Mouse (Mus musculus) cerebellum, postnatal 10 days (tissue): Measurements from ENCODE around the gene Ola1.
A peak's percentile ranks its signal among the peaks of the same experiment; 100 is the strongest.

Experiments
- DNase-seq, 2 experiments: peaks; one replicate each; pipeline ENCODE4 v3.0.0; 2021; ENCODE audit warnings: mixed read lengths in 2 of 2

Gene Ola1

DNA sequence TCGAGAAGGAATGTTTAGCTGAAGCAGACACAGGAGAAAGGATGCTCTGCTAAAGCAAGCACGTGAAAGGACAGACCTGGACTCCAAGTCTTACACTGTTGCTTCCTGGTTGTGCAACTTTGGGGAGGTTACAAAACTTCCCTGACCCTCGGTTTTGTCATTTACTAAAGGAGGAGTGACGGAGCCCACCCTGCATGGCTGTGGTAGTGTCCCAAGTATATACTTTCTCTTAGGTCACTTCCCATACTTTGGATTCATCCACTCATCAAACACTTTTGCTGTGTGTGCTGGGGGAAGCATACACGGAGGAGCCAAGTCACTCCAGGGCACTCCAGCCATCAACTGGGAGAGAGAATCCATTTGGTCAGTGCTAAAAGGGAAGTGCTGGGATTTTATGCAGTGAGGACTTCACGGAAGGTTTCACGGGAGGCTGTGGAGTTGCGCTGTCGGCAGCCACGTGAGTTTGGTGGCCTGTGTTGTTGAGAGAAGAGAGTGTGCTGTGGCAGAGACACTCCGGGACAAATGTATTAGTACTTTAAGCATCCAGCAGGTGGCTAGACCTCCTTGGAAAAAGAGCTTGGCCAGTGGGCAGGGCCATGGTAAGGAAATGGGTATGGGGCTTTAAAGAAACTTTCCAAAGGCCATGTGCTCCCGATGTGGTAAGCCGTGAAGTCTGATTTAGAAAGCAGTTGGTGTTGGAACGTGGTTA is 154.7 kb downstream of the Ola1 start:
- no peak for DNase-seq

GRCm38 (mm10) chr2:73060259-73060585 is 158.5 kb downstream of the Ola1 start:
- DNase-seq = no peak

DNA sequence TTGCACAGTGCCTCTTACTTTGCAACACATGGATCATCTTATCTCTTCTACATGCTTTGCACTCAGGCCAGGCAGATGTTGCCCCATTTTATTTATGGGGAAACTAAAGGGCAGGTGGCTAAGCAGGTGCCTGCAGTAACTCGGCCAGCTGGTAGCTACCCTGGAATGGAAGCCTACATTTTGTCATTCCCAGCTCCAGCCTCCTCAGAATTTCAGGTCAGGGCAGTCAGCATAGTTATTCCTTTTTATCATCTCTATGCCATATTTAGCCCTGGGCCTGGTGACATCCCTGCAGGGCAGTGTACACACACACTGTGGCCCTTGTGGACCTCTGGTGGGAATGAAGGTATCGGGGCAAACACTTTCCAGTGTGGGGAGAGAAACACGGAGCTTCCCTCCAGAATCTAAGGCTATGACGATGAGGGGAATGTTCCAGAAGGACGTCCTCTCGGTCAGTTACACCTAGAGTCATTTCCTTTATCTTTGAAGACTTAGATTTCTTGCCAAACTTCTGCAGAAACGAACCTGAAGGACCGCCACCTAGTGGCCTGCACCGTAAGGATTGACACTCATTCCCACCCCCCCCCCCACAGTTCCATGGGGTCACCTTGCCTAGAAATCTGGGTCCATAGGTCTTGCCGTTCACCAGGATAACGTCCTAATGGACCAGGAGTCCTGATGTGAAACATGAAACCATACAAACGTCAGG is 159.0 kb downstream of the Ola1 start:
- peak; percentile 64 to 66 for DNase-seq

GRCm38 (mm10) chr2:73058344-73058743 is 160.4 kb downstream of the Ola1 start:
- DNase-seq = no peak

DNA sequence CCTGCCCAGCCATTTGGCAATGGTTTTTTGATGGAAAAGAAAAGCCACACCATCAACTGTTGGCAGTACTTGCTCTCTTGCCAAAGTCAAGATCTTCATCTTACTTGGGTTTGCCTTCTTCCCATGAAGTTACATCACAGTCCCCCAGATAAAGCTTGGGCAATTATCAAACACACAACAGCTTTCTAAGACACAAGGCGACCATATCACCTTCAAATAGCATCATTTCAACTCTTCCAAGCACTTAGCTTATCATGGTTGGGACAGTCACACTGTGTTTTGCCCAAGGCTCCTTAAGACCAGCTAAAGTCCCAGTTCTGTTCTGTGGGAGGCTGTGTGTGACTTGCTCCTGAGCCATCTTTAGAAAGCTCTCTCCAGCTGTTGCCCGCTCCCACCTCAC is 161.1 kb downstream of the Ola1 start:
- DNase-seq = no peak

DNA sequence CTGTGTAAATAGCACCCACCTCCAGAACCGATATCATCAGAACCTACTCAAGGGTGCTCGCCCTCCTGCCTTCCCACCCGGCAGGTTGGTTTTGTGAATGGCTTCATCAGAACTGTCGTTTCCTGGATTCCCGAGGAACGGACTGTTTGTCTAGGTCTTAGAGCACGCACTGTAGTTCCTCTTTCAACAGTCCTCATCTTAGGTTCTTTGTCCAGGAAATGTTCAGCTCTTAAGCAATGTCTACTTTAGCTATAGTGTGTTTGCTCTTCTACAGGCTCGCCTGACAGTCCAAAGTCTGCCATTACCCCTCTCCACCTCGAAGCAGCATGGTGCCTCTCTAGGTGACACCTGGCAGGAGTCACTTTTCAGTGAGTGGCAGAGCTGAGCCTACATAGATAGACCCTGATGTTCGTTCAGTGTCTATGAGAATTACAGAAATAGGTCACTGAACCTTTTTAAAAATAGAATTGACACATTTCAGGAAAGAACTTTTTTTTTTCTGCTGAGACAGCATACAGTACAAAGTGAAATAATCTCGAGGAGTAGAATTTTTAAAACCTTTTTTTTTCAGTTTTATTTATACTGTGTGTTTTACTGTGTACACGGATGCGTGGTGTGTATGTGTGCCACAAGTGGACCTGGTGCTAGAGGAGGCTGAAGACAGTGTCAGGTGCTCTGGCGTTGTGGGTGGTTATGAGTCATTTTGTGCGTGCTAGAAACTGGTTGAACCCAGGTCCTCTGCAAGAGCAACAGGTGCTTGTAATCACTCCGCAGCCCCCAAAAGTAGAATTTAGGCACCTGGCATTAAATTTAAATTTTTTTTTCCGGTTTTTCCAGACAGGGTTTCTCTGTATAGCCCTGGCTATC is 162.4 kb downstream of the Ola1 start:
- DNase-seq = no peak

DNA sequence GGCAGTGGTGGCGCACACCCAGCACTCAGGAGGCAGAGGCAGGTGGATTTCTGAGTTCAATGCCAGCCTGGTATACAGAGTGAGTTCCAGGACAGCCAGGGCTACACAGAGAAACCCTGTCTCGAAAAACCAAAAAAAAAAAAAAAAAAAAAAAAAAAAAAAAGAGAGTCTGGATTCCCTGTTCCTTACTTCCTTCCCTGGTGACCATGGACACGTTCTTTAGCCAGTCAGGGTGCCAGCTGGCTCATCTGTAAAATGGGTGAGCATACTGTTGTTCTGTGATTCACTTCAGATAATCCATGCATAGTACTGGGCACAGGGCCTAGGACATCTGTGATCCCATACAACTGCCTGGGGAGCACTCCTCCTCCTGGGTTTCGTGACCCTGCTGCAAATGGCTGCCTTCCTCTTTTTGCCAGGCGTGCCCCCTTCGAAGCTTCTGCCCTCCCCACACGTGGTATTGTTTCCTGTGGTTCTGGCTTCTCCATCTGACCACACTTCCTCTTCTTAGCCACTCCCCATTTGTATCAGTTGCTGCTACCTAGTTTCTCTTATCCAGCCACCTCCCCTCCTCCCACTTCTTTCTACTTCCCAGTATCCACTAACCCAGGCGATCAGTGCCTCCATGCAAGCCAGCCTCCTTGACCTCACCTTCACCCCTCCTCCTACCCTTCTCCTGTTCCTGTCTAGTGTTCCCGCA is 164.8 kb downstream of the Ola1 start:
- no peak for DNase-seq

DNA sequence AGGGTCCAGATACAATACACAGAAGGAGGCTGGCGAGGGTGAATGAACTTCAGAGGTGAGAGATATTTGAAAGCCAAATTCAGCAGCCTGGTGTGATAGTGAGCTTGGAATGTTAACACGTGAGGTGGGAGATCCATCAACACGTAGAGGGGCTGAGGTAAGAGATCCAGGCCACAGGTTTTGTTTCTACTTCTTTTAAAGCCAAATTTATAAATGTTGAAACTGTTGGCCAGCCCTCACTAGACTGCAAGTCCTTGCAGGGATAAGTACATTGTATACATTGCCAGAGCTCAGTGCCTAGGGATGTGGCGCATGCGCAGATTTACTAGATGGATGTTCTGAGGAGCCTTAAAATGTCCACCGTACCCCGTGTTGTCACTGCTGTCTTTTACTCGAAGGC is 168.3 kb downstream of the Ola1 start:
- no peak for DNase-seq

- no peak for DNase-seq
Measured at GRCm38 (mm10) chr2:73049977-73050376, 168.7 kb downstream of the Ola1 start.

- no peak for DNase-seq
Measured at GRCm38 (mm10) chr2:73049001-73049684, 169.6 kb downstream of the Ola1 start.

DNA sequence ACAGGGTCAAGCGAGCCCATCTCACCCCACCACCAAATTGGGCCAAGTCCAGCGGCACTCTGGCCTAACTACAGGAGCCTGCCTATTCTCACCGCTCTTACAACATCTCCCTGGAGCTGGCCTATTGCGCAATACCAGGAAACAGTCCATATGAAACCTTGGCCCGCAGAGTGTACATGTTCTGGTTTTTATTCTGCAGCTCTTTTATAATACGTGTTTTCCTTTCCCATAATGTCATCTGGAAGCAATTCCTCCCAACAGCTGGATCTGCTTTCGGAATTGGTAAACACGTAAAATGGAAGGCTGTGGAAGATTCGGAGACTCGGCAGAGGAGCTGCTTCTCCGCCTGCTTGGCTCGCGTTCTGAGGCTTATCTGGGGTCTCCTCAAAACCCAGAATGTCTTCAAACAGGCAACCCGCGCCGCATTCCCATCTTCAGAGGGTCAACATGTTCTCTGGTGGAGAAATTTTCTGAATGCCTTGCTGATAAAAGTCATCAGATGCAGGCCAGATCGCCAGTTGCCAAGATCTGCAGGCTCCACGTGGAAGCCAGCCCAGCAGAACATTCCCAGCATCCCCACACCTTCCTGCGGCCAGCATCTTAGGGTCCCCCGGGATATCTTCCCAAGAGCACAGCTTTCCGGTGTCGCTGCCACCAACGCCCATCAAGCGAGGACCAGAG is 171.5 kb downstream of the Ola1 start:
- peak; percentile 34 to 39 for DNase-seq

GRCm38 (mm10) chr2:73046576-73046975 is 172.1 kb downstream of the Ola1 start:
- DNase-seq = peak; percentile 21 to 31

- no peak for DNase-seq
Measured at GRCm38 (mm10) chr2:73045505-73045904, 173.2 kb downstream of the Ola1 start.
